Mouse (Mus musculus) liver, postnatal 0 days (tissue): ENCODE results near the gene Ankrd17. TPM values are rescaled to one million over a fixed set of nuclear protein-coding genes. Genes with fewer than 3 reads are reported as not detected.

Experiments
- ATAC-seq: fragments of 200-750 bp; cut with Nextera tagmentation; 2 replicates; pipeline ENCODE4 v1.8.0; 2017; ENCODE audit warnings: mild to moderate bottlenecking, moderate library complexity
- DNase-seq: peaks from one replicate; pipeline ENCODE4 v3.0.0-alpha.2; 2016
- H3K27ac ChIP-seq: fragments of 300-500 bp; sonication (generic); 2 replicates; pipeline ENCODE4 v1.5.1; 2014; ENCODE audit warnings: antibody characterized with exemption, moderate library complexity, mild to moderate bottlenecking, low read depth
- H3K27me3 ChIP-seq: fragments of 300-500 bp; sonication (generic); 2 replicates; pipeline ENCODE4 v1.6.1; 2014; ENCODE audit warnings: low read length, control low read depth, mixed read lengths; ENCODE audit not compliant: insufficient read depth
- H3K36me3 ChIP-seq: fragments of 300-500 bp; sonication (generic); replicated peaks from 2 replicates; pipeline ENCODE4 v1.6.1; 2014; ENCODE audit warnings: mild to moderate bottlenecking, control low read depth, low read length, moderate library complexity, mixed read lengths; ENCODE audit not compliant: insufficient read depth
- H3K4me1 ChIP-seq: fragments of 300-500 bp; sonication (generic); 2 replicates; pipeline ENCODE4 v1.6.1; 2014; ENCODE audit warnings: antibody characterized with exemption, mild to moderate bottlenecking, control low read depth; ENCODE audit not compliant: insufficient read depth
- H3K4me2 ChIP-seq: fragments of 300-500 bp; sonication (generic); 2 replicates; pipeline ENCODE4 v1.6.1; 2014; ENCODE audit warnings: low read depth, mild to moderate bottlenecking, low read length, moderate library complexity, mixed read lengths
- H3K4me3 ChIP-seq: fragments of 300-500 bp; sonication (generic); 2 replicates; pipeline ENCODE4 v1.5.1; 2014; ENCODE audit warnings: low read depth, low read length
- H3K9ac ChIP-seq: fragments of 300-500 bp; sonication (generic); replicated peaks from 2 replicates; pipeline ENCODE4 v1.6.1; 2014; ENCODE audit warnings: mild to moderate bottlenecking, moderate library complexity
- H3K9me3 ChIP-seq: fragments of 300-500 bp; sonication (generic); 2 replicates; pipeline ENCODE4 v1.6.1; 2016; ENCODE audit warnings: mild to moderate bottlenecking, control low read depth, low read length, mixed read lengths
- CTCF ChIP-seq: sonication (generic); IDR thresholded peaks from 2 replicates; pipeline ENCODE4 v1.5.1; 2016; ENCODE audit warnings: antibody characterized with exemption, low read depth
- EP300 ChIP-seq: IDR thresholded peaks from 2 replicates; pipeline ENCODE4 v1.6.1; 2016; ENCODE audit warnings: antibody characterized with exemption, low read depth, mild to moderate bottlenecking
- WGBS: fragments of 180-500 bp; shearing (Covaris S2); extraction: QIAGEN DNeasy Blood & Tissue Kit; methylation state at CpG from one replicate; pipeline ENCODE4 v1.1.7; 2014; ENCODE audit not compliant: insufficient replicate concordance; 5-methylcytosine and 5-hydroxymethylcytosine counted together
- polyA plus RNA-seq: library from polyadenylated mRNA; unstranded; fragments of >200 nt; fragmentation: Nextera tagmentation; extraction: Ambion mirVana; gene quantifications from 2 replicates; pipeline ENCODE4 v1.2.1, GENCODE M21; 2015

Gene Ankrd17
- polyA plus RNA-seq, 1 experiment from 2014 or later: 9.3 TPM

DNA sequence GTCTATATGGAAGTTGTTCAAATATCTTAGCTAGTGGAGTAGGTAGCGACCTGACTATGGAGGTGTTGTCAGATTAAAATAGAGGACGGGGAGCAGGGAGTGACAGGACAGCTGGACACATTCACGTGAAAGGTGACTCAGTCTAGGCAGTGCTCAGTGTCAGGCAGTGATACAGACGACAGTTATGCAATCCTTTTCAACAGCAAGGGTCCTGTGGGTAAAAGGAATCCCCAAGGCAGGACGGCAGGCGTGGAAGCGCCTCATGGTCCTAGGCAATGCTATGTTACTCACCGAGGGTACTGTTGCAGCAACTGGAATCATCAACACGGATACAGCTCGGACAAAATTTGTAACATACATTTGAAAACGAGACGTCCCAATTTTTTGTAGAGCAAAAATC, 149.2 kb downstream of the Ankrd17 start:
- H3K36me3 ChIP-seq: peaks cover 38% of the 10 kb centered on the region
- WGBS: 86% methylated on average over 12 of the region's 12 CpGs
- ATAC-seq (no peak), DNase-seq (no peak)
- no peak overlapping the region for H3K4me3 ChIP-seq
- H3K9me3 ChIP-seq: no peaks in the 10 kb centered on the region
- TF ChIP-seq CTCF: no peak
- no peak for TF ChIP-seq EP300
- no peak overlapping the region for H3K4me2 ChIP-seq
- H3K27ac ChIP-seq: no peak overlapping the region
- H3K27me3 ChIP-seq: no peaks in the 10 kb centered on the region
- H3K4me1 ChIP-seq: no peaks in the 10 kb centered on the region
- H3K9ac ChIP-seq: no peak overlapping the region

DNA sequence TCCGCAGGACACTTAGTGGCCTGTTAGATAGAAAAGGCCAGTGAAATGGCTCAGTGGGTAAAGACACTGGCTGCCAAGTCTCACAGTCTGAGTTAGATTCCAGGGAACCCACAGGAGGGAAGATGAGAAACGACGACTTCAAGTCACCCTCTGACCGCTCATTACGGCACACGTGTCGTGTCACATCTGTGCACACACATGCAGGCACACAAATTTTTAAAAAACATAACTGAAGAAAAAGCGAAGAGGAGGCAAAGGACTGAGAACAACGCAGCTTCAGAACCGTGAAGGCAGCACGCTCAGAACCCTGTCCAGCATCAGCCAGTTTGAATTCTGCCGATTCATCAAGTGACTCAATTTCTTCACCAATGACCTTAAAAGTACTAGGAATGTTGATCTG, 153.0 kb downstream of the Ankrd17 start:
- Histone ChIP-seq H3K36me3 (peaks cover 31% of the 10 kb centered on the region), H3K4me3 (no peak overlapping the region), H3K4me1 (no peaks in the 10 kb centered on the region), H3K27me3 (no peaks in the 10 kb centered on the region), H3K9ac (no peak overlapping the region), H3K4me2 (no peak overlapping the region), H3K27ac (no peak overlapping the region), H3K9me3 (no peaks in the 10 kb centered on the region)
- 93% methylated on average over 12 of the region's 12 CpGs for WGBS
- ATAC-seq: no peak
- no peak for DNase-seq
- TF ChIP-seq CTCF: no peak

DNA sequence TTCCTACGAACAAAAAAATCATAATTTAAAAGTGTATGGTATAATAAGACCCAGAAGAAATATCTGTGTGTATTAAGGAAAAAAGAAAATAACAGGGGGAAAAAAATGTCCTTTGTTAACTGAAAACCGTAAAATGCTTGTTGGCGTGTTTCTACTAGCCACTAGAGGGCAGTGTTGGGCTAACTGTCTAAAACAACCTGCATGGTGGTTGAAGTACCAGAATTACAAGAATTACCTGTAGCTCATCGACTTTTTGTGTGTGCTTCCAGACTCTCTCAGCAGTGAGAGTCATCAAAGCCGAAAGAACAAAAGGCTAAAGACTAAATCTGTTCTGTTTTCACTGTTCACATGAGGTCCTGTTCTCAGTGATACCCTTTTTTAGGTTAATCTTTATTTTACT, 163.2 kb downstream of the Ankrd17 start:
- no peaks in the 10 kb centered on the region for H3K4me1 ChIP-seq
- TF ChIP-seq EP300 (no peak), CTCF (peak; percentile 90)
- H3K4me2 ChIP-seq: no peak overlapping the region
- no peak overlapping the region for H3K9ac ChIP-seq
- WGBS: 9% methylated on average over 5 of the region's 5 CpGs
- no peak overlapping the region for H3K27ac ChIP-seq
- ATAC-seq (peak; percentile 35; the same call in 1 of the 2 replicates), DNase-seq (peak; percentile 37)
- H3K4me3 ChIP-seq: no peak overlapping the region
- no peaks in the 10 kb centered on the region for H3K9me3 ChIP-seq
- no peaks in the 10 kb centered on the region for H3K36me3 ChIP-seq
- no peaks in the 10 kb centered on the region for H3K27me3 ChIP-seq

DNA sequence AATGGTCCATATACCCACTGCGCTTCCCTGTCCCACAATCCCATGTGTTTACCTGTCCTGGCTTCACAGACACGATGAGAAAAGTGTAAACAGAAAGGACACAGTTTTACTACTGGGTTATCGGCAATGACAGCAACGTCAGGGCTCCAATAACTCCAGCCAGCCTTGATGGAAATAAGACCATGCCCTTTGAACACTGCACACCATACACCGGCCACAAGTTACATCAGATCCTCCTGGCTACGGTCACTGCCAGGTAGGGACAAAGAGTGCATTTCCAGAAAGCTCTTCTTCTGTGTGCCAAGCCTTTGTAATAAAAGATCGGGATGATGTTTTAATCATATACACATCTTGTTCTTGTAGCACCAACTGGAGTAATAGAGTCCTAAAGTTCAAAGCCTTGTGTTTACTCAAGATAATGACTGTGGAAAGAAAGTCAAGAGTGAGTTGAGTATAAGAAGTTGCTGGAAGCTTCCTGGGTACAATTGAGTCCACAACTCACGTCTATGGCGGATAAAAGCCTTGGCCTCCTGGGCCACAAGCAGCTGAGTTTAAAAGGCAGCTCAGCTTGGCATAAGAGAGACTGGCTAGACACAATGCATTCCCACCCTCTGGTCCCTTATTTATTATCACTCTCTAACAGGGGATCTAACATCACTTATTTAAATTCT, 163.8 kb downstream of the Ankrd17 start:
- ATAC-seq (peak; percentile 86), DNase-seq (no peak)
- no peaks in the 10 kb centered on the region for H3K36me3 ChIP-seq
- no peaks in the 10 kb centered on the region for H3K4me1 ChIP-seq
- no peak overlapping the region for H3K9ac ChIP-seq
- no peaks in the 10 kb centered on the region for H3K27me3 ChIP-seq
- TF ChIP-seq EP300 (no peak), CTCF (no peak)
- H3K4me2 ChIP-seq: no peak overlapping the region
- H3K27ac ChIP-seq: no peak overlapping the region
- no peaks in the 10 kb centered on the region for H3K9me3 ChIP-seq
- whole genome bisulfite sequencing: 65% methylated on average over 9 of the region's 9 CpGs
- no peak overlapping the region for H3K4me3 ChIP-seq

DNA sequence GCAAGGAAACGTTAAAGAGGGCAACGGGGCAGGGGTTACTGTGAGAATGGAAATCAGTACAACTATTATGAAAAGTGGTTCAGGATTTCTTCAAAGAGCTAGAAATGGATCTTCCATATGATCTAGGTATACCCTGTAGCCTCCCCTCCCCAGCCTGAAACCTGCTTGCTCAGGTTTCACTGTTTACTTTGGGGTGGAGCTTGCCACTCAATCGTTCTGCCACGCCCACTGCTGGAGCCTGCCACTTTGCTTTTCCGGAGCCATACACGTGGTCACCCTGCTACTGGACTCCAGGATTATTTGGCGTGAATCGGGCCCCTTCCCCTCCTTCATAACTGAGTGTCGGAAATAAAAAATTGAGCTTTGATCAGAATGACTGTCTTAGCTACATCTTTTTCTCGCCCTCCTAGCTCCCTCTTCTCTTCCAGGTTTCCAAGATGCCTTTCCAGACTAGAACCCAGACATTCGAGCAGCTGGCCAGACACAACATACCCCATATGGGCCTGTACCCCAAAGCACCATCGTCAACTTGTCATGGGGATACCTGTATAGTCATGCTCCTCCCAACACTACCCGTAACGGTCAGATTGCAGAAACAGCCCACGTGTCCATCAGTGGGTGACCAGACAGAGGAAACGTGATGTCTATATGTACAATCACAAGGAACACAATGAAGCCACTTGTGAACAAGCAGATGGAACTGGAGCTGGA, 166.3 kb downstream of the Ankrd17 start:
- ATAC-seq (0 out of 2 replicates have a peak, but pooled peaks have one; percentile 16), DNase-seq (peak; percentile 34)
- Histone ChIP-seq H3K27ac (no peak overlapping the region), H3K4me3 (no peak overlapping the region), H3K4me1 (no peaks in the 10 kb centered on the region), H3K27me3 (no peaks in the 10 kb centered on the region), H3K9ac (no peak overlapping the region), H3K9me3 (no peaks in the 10 kb centered on the region), H3K4me2 (no peak overlapping the region), H3K36me3 (no peaks in the 10 kb centered on the region)
- WGBS: 45% methylated on average over 16 of the region's 16 CpGs
- TF ChIP-seq EP300: no peak
- TF ChIP-seq CTCF: no peak

- Histone ChIP-seq H3K4me3 (no peak overlapping the region), H3K27ac (no peak overlapping the region), H3K4me1 (no peaks in the 10 kb centered on the region), H3K27me3 (no peaks in the 10 kb centered on the region), H3K36me3 (no peaks in the 10 kb centered on the region), H3K4me2 (no peak overlapping the region), H3K9me3 (no peaks in the 10 kb centered on the region), H3K9ac (no peak overlapping the region)
- ATAC-seq (no peak), DNase-seq (peak; percentile 59)
- TF ChIP-seq CTCF (peak; percentile 71), EP300 (no peak)
- 19% methylated on average over 6 of the region's 6 CpGs for WGBS
Observed at GRCm38 (mm10) chr5:90194831-90195230, 171.5 kb downstream of the Ankrd17 start.
